In genomic region chr1:186271436-186271835, GRCm38 (mm10) we compare ENCODE assay signal across 29 mouse cellular contexts.
A peak's percentile ranks its signal among the peaks of the same experiment; 100 is the strongest.
DNase-seq lines count a peak whose midpoint lies in the region; ATAC-seq lines count a peak whose summit lies in the region.
"Had no signal": no experiment of that assay in that cellular context is flagged by ENCODE, and none has a peak within 500 bp of the region (broad histone marks: within the 10 kb centered on the region; RNA-seq: fewer than 3 reads in every experiment).

No protein-coding gene starts in this region.

- ATAC-seq in intestine, embryonic 14.5 days (replicated peaks; ENCODE audit: low FRiP score, low TSS enrichment, low read depth): no peak
- no peak for ATAC-seq in intestine, embryonic 16.5 days
- ATAC-seq: forebrain, embryonic 14.5 days; forebrain, postnatal 0 days; intestine, embryonic 15.5 days; Patski had no signal

- H3K9me3 ChIP-seq in intestine, embryonic 14.5 days (ENCODE audit: control insufficient read depth, low read length): no peaks in the 10 kb centered on the region
- no peaks in the 10 kb centered on the region for H3K9me3 ChIP-seq in intestine, embryonic 16.5 days (ENCODE audit: control insufficient read depth, low read length)
- H3K9me3 ChIP-seq: embryonic facial prominence, embryonic 15.5 days; heart, embryonic 12.5 days; heart, embryonic 15.5 days; hindbrain, embryonic 13.5 days; intestine, embryonic 15.5 days had no signal

- H3K4me2 ChIP-seq in intestine, embryonic 14.5 days (ENCODE audit: low read length): no peak overlapping the region
- H3K4me2 ChIP-seq in intestine, embryonic 16.5 days (ENCODE audit: low read depth, low read length): no peak overlapping the region
- H3K4me2 ChIP-seq: embryonic facial prominence, embryonic 12.5 days; embryonic facial prominence, embryonic 15.5 days; heart, embryonic 12.5 days; heart, embryonic 15.5 days; hindbrain, embryonic 13.5 days; intestine, embryonic 15.5 days had no signal

- no peaks in the 10 kb centered on the region for H3K4me1 ChIP-seq in intestine, embryonic 14.5 days (replicated peaks; ENCODE audit: control insufficient read depth, insufficient read depth, low read length)
- no peaks in the 10 kb centered on the region for H3K4me1 ChIP-seq in intestine, embryonic 16.5 days (ENCODE audit: control insufficient read depth, insufficient read depth, low read length)
- H3K4me1 ChIP-seq: hindbrain, embryonic 10.5 days; hindbrain, embryonic 13.5 days; intestine, embryonic 15.5 days had no signal

- no peaks in the 10 kb centered on the region for H3K36me3 ChIP-seq in intestine, embryonic 14.5 days (ENCODE audit: control insufficient read depth, insufficient read depth, low read length)
- H3K36me3 ChIP-seq in intestine, embryonic 16.5 days (ENCODE audit: control insufficient read depth, insufficient read depth, low read length): no peaks in the 10 kb centered on the region
- H3K36me3 ChIP-seq: embryonic facial prominence, embryonic 12.5 days; embryonic facial prominence, embryonic 15.5 days; G1E; heart, embryonic 12.5 days; heart, embryonic 15.5 days; hindbrain, embryonic 10.5 days; hindbrain, embryonic 13.5 days; intestine, embryonic 15.5 days had no signal

- no peak overlapping the region for H3K4me3 ChIP-seq in intestine, embryonic 14.5 days (ENCODE audit: low read depth, low read length)
- no peak overlapping the region for H3K4me3 ChIP-seq in intestine, embryonic 16.5 days (ENCODE audit: low read length)
- H3K4me3 ChIP-seq: embryonic facial prominence, embryonic 12.5 days; embryonic facial prominence, embryonic 15.5 days; gastrocnemius, adult 2 months; heart, embryonic 12.5 days; heart, embryonic 15.5 days; hindbrain, embryonic 10.5 days; hindbrain, embryonic 13.5 days; intestine, embryonic 15.5 days had no signal

- WGBS in intestine, embryonic 14.5 days: 73% methylated on average over 2 of the region's 2 CpGs
- 75% methylated on average over 2 of the region's 2 CpGs for WGBS in intestine, embryonic 16.5 days

- H3K27ac ChIP-seq in intestine, embryonic 14.5 days (ENCODE audit: low read depth): no peak overlapping the region
- H3K27ac ChIP-seq in intestine, embryonic 16.5 days (ENCODE audit: low read length): no peak overlapping the region
- H3K27ac ChIP-seq: embryonic facial prominence, embryonic 12.5 days; embryonic facial prominence, embryonic 15.5 days; gastrocnemius, adult 2 months; heart, embryonic 15.5 days; hindbrain, embryonic 10.5 days; hindbrain, embryonic 13.5 days; intestine, embryonic 15.5 days had no signal

- H3K9ac ChIP-seq in intestine, embryonic 14.5 days (ENCODE audit: low read length): no peak overlapping the region
- no peak overlapping the region for H3K9ac ChIP-seq in intestine, embryonic 16.5 days (ENCODE audit: low read depth, low read length)
- H3K9ac ChIP-seq: embryonic facial prominence, embryonic 12.5 days; embryonic facial prominence, embryonic 15.5 days; forebrain, postnatal 0 days; heart, embryonic 12.5 days; heart, embryonic 15.5 days; hindbrain, embryonic 13.5 days; intestine, embryonic 15.5 days had no signal

- no peaks in the 10 kb centered on the region for H3K27me3 ChIP-seq in intestine, embryonic 14.5 days (replicated peaks; ENCODE audit: control insufficient read depth, insufficient read depth, low read length)
- no peaks in the 10 kb centered on the region for H3K27me3 ChIP-seq in intestine, embryonic 16.5 days (replicated peaks; ENCODE audit: control insufficient read depth, insufficient read depth, low read length)
- H3K27me3 ChIP-seq: CH12.LX; embryonic facial prominence, embryonic 12.5 days; embryonic facial prominence, embryonic 15.5 days; heart, embryonic 12.5 days; heart, embryonic 15.5 days; hindbrain, embryonic 13.5 days; intestine, embryonic 15.5 days; Patski had no signal

- DNase-seq in cerebellum, postnatal 14 days: peak; percentile 23 to 36
- DNase-seq in cerebellum, adult 11 months: no peak
- peak; percentile 3 for DNase-seq in intestine, embryonic 14.5 days (ENCODE audit: low spot score)
- DNase-seq in retina, embryonic 14.5 days (ENCODE audit: low spot score): peak; percentile 81
- DNase-seq in thymus, postnatal 10 days (ENCODE audit: low spot score in 2 of 2): no peak
- DNase-seq: adrenal gland, postnatal 10 days; adrenal gland, postnatal 36 days; B cell, adult 2 months; cerebellum, adult 8-10 months; cerebellum, postnatal 25 days; forebrain, postnatal 0 days; gastrocnemius, adult 2 months; gastrocnemius, postnatal 14 days; heart, adult 18-20 months; heart, postnatal 10 days; heart, postnatal 36 days; kidney, adult 18-20 months had no signal

Comparison
In these comparisons a context has a peak if more than half of its experiments do, and no peak if none do; other contexts are left out.
1. DNase-seq: peak in cerebellum, postnatal 14 days (2 of 2), intestine, embryonic 14.5 days (single experiment) and retina, embryonic 14.5 days (single experiment); none in cerebellum, adult 11 months (single experiment) and thymus, postnatal 10 days (0 of 2).